Mouse (Mus musculus) E14TG2a.4 (cell line): ENCODE data around the gene Gpx6.

Experiments used
- CTCF ChIP-seq: conservative IDR thresholded peaks from 2 replicates; pipeline ENCODE4 v1.5.1; 2014; ENCODE audit warnings: low read length
- NANOG ChIP-seq: IDR thresholded peaks from 2 replicates; pipeline ENCODE4 v1.6.1; 2014; ENCODE audit warnings: borderline replicate concordance, low read length, mixed read lengths
- POU5F1 ChIP-seq: IDR thresholded peaks from 2 replicates; pipeline ENCODE4 v1.6.1; 2014; ENCODE audit warnings: low read length, borderline replicate concordance

DNA sequence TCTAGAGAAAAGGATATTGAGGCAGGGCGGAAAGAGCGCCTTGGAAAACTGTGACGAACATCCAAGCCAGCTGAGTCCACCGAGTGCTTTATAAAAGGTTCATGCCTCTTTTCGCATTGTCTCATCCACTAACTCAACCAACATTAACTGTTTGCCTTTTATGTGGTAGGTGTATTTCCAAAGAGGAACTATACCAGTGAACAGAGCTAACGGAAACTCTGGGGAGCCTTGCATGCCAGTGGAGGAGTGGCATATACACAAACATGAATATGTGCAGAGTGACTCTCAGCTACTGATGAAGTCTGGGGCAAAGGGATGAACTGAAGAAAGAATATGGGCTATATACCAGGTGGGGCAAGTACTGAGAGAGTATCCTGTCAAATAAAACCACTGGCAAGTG lies 11.5 kb downstream of the Gpx6 start:
- TF ChIP-seq CTCF (no peak), POU5F1 (no peak), NANOG (no peak)
